Mouse (Mus musculus): ENCODE measurements around the gene Lmx1a. TPM values are rescaled to one million over a fixed set of nuclear protein-coding genes. Genes with fewer than 3 reads are reported as not detected.

The Lmx1a gene
- polyA plus RNA-seq, 1 experiment from 2014 or later: 3.7 TPM

GRCm38 (mm10) chr1:167705527-167705926, 16.5 kb downstream of the Lmx1a start:
- DNase-seq (ENCODE audit: low spot score) (no peak), ATAC-seq (ENCODE audit: insufficient read depth, low FRiP score, low TSS enrichment) (no peak)
- no peaks in the 10 kb centered on the region for H3K9me3 ChIP-seq (ENCODE audit: control insufficient read depth, low read length)
- no peak overlapping the region for H3K4me2 ChIP-seq (ENCODE audit: low read depth)
- no peak overlapping the region for H3K27ac ChIP-seq (ENCODE audit: low read depth, low read length)
- no peak overlapping the region for H3K4me3 ChIP-seq (ENCODE audit: low read depth, low read length)
- 82% methylated on average over 7 of the region's 7 CpGs for WGBS
- no peaks in the 10 kb centered on the region for H3K4me1 ChIP-seq (ENCODE audit: control insufficient read depth, insufficient read depth, low read length)
- H3K36me3 ChIP-seq (ENCODE audit: control insufficient read depth, insufficient read depth, low read length): no peaks in the 10 kb centered on the region
- no peak overlapping the region for H3K9ac ChIP-seq (ENCODE audit: low read length)
- no peaks in the 10 kb centered on the region; the same call in 1 of the 2 replicates for H3K27me3 ChIP-seq (ENCODE audit: control insufficient read depth, insufficient read depth, low read length)

GRCm38 (mm10) chr1:167708761-167709160, 19.7 kb downstream of the Lmx1a start:
- H3K27me3 ChIP-seq (ENCODE audit: control insufficient read depth, insufficient read depth, low read length): no peaks in the 10 kb centered on the region
- H3K27ac ChIP-seq (ENCODE audit: low read depth, low read length): no peak overlapping the region
- no peaks in the 10 kb centered on the region for H3K36me3 ChIP-seq (ENCODE audit: control insufficient read depth, insufficient read depth, low read length)
- H3K4me2 ChIP-seq (ENCODE audit: low read depth): no peak overlapping the region
- no peak for ATAC-seq (ENCODE audit: insufficient read depth, low FRiP score, low TSS enrichment)
- DNase-seq (ENCODE audit: low spot score): no peak
- H3K9ac ChIP-seq (ENCODE audit: low read length): no peak overlapping the region
- no peaks in the 10 kb centered on the region for H3K9me3 ChIP-seq (ENCODE audit: control insufficient read depth, low read length)
- H3K4me1 ChIP-seq (ENCODE audit: control insufficient read depth, insufficient read depth, low read length): no peaks in the 10 kb centered on the region
- no peak overlapping the region for H3K4me3 ChIP-seq (ENCODE audit: low read depth, low read length)
- WGBS: 63% methylated on average over 5 of the region's 5 CpGs

- ATAC-seq (ENCODE audit: insufficient read depth, low FRiP score, low TSS enrichment) (0 out of 2 replicates have a peak, but pooled peaks have one; percentile 23), DNase-seq (ENCODE audit: low spot score) (no peak)
- Histone ChIP-seq H3K36me3 (ENCODE audit: control insufficient read depth, insufficient read depth, low read length) (no peaks in the 10 kb centered on the region), H3K4me2 (ENCODE audit: low read depth) (no peak overlapping the region), H3K4me3 (ENCODE audit: low read depth, low read length) (no peak overlapping the region), H3K27me3 (ENCODE audit: control insufficient read depth, insufficient read depth, low read length) (no peaks in the 10 kb centered on the region), H3K9ac (ENCODE audit: low read length) (no peak overlapping the region), H3K27ac (ENCODE audit: low read depth, low read length) (no peak overlapping the region), H3K9me3 (ENCODE audit: control insufficient read depth, low read length) (no peaks in the 10 kb centered on the region), H3K4me1 (ENCODE audit: control insufficient read depth, insufficient read depth, low read length) (no peaks in the 10 kb centered on the region)
- WGBS: 61% methylated on average over 6 of the region's 6 CpGs
Measured at GRCm38 (mm10) chr1:167715730-167716341, 26.8 kb downstream of the Lmx1a start.

GRCm38 (mm10) chr1:167734471-167734870, 45.4 kb downstream of the Lmx1a start:
- no peak overlapping the region for H3K9ac ChIP-seq (ENCODE audit: low read length)
- H3K36me3 ChIP-seq (ENCODE audit: control insufficient read depth, insufficient read depth, low read length): no peaks in the 10 kb centered on the region
- ATAC-seq (ENCODE audit: insufficient read depth, low FRiP score, low TSS enrichment): no peak
- 8% methylated on average over 6 of the region's 6 CpGs for WGBS
- H3K4me3 ChIP-seq (ENCODE audit: low read depth, low read length): no peak overlapping the region
- H3K27me3 ChIP-seq (ENCODE audit: control insufficient read depth, insufficient read depth, low read length): no peaks in the 10 kb centered on the region
- H3K27ac ChIP-seq (ENCODE audit: low read depth, low read length): no peak overlapping the region
- H3K4me2 ChIP-seq (ENCODE audit: low read depth): no peak overlapping the region
- H3K4me1 ChIP-seq (ENCODE audit: control insufficient read depth, insufficient read depth, low read length): no peaks in the 10 kb centered on the region; the same call in 1 of the 2 replicates
- no peaks in the 10 kb centered on the region for H3K9me3 ChIP-seq (ENCODE audit: control insufficient read depth, low read length)
- DNase-seq (ENCODE audit: low spot score): peak; percentile 50

- Histone ChIP-seq H3K4me3 (ENCODE audit: low read depth, low read length) (no peak overlapping the region), H3K4me1 (ENCODE audit: control insufficient read depth, insufficient read depth, low read length) (no peaks in the 10 kb centered on the region; the same call in 1 of the 2 replicates), H3K4me2 (ENCODE audit: low read depth) (no peak overlapping the region), H3K27me3 (ENCODE audit: control insufficient read depth, insufficient read depth, low read length) (no peaks in the 10 kb centered on the region), H3K36me3 (ENCODE audit: control insufficient read depth, insufficient read depth, low read length) (no peaks in the 10 kb centered on the region), H3K9me3 (ENCODE audit: control insufficient read depth, low read length) (no peaks in the 10 kb centered on the region), H3K27ac (ENCODE audit: low read depth, low read length) (no peak overlapping the region), H3K9ac (ENCODE audit: low read length) (no peak overlapping the region)
- 85% methylated on average over 3 of the region's 3 CpGs for WGBS
- no peak for DNase-seq (ENCODE audit: low spot score)
- no peak for ATAC-seq (ENCODE audit: insufficient read depth, low FRiP score, low TSS enrichment)
Measured at GRCm38 (mm10) chr1:167736793-167737192, 47.8 kb downstream of the Lmx1a start.

GRCm38 (mm10) chr1:167739286-167739685, 50.2 kb downstream of the Lmx1a start:
- H3K9me3 ChIP-seq (ENCODE audit: control insufficient read depth, low read length): no peaks in the 10 kb centered on the region

GRCm38 (mm10) chr1:167746676-167747075, 57.6 kb downstream of the Lmx1a start:
- WGBS: 40% methylated on average over 6 of the region's 6 CpGs
- Histone ChIP-seq H3K9me3 (ENCODE audit: control insufficient read depth, low read length) (no peaks in the 10 kb centered on the region), H3K9ac (ENCODE audit: low read length) (no peak overlapping the region), H3K36me3 (ENCODE audit: control insufficient read depth, insufficient read depth, low read length) (no peaks in the 10 kb centered on the region), H3K4me2 (ENCODE audit: low read depth) (no peak overlapping the region), H3K27me3 (ENCODE audit: control insufficient read depth, insufficient read depth, low read length) (no peaks in the 10 kb centered on the region), H3K4me1 (ENCODE audit: control insufficient read depth, insufficient read depth, low read length) (no peaks in the 10 kb centered on the region), H3K4me3 (ENCODE audit: low read depth, low read length) (no peak overlapping the region), H3K27ac (ENCODE audit: low read depth, low read length) (no peak overlapping the region)
- DNase-seq (ENCODE audit: low spot score) (no peak), ATAC-seq (ENCODE audit: insufficient read depth, low FRiP score, low TSS enrichment) (no peak)

More at GRCm38 (mm10) chr1:167739286-167739685, 50.2 kb downstream of the Lmx1a start:
- no peak overlapping the region for H3K9ac ChIP-seq (ENCODE audit: low read length)
- no peak overlapping the region for H3K27ac ChIP-seq (ENCODE audit: low read depth, low read length)
- DNase-seq (ENCODE audit: low spot score) (no peak), ATAC-seq (ENCODE audit: insufficient read depth, low FRiP score, low TSS enrichment) (no peak)
- no peak overlapping the region for H3K4me3 ChIP-seq (ENCODE audit: low read depth, low read length)
- 79% methylated on average over 7 of the region's 7 CpGs for WGBS
- H3K36me3 ChIP-seq (ENCODE audit: control insufficient read depth, insufficient read depth, low read length): no peaks in the 10 kb centered on the region
- no peak overlapping the region for H3K4me2 ChIP-seq (ENCODE audit: low read depth)
- no peaks in the 10 kb centered on the region for H3K27me3 ChIP-seq (ENCODE audit: control insufficient read depth, insufficient read depth, low read length)
- H3K4me1 ChIP-seq (ENCODE audit: control insufficient read depth, insufficient read depth, low read length): no peaks in the 10 kb centered on the region; the same call in 1 of the 2 replicates

- Histone ChIP-seq H3K27ac (ENCODE audit: low read depth, low read length) (no peak overlapping the region), H3K9me3 (ENCODE audit: control insufficient read depth, low read length) (no peaks in the 10 kb centered on the region), H3K4me1 (ENCODE audit: control insufficient read depth, insufficient read depth, low read length) (peaks cover 10% of the 10 kb centered on the region), H3K4me2 (ENCODE audit: low read depth) (no peak overlapping the region), H3K27me3 (ENCODE audit: control insufficient read depth, insufficient read depth, low read length) (peaks cover 8% of the 10 kb centered on the region; the same call in 1 of the 2 replicates), H3K4me3 (ENCODE audit: low read depth, low read length) (no peak overlapping the region), H3K9ac (ENCODE audit: low read length) (no peak overlapping the region), H3K36me3 (ENCODE audit: control insufficient read depth, insufficient read depth, low read length) (no peaks in the 10 kb centered on the region)
- ATAC-seq (ENCODE audit: insufficient read depth, low FRiP score, low TSS enrichment): no peak
- 88% methylated on average over 5 of the region's 5 CpGs for WGBS
- no peak for DNase-seq (ENCODE audit: low spot score)
Measured at GRCm38 (mm10) chr1:167752661-167753060, 63.6 kb downstream of the Lmx1a start.

- Histone ChIP-seq H3K4me2 (ENCODE audit: low read depth) (no peak overlapping the region), H3K9me3 (ENCODE audit: control insufficient read depth, low read length) (no peaks in the 10 kb centered on the region), H3K27me3 (ENCODE audit: control insufficient read depth, insufficient read depth, low read length) (peaks cover 8% of the 10 kb centered on the region; the same call in 1 of the 2 replicates), H3K4me3 (ENCODE audit: low read depth, low read length) (no peak overlapping the region), H3K9ac (ENCODE audit: low read length) (no peak overlapping the region), H3K4me1 (ENCODE audit: control insufficient read depth, insufficient read depth, low read length) (peaks cover 14% of the 10 kb centered on the region), H3K36me3 (ENCODE audit: control insufficient read depth, insufficient read depth, low read length) (no peaks in the 10 kb centered on the region), H3K27ac (ENCODE audit: low read depth, low read length) (no peak overlapping the region)
- DNase-seq (ENCODE audit: low spot score) (no peak), ATAC-seq (ENCODE audit: insufficient read depth, low FRiP score, low TSS enrichment) (no peak)
- 38% methylated on average over 4 of the region's 4 CpGs for WGBS
Measured at GRCm38 (mm10) chr1:167754085-167754484, 65.0 kb downstream of the Lmx1a start.
